Mouse (Mus musculus): ENCODE measurements at regions not wholly inside any gene's neighbourhood (a gene's known extent, or its start where the extent isn't known, plus 50 kb on each side); places are given as distances from the start of the nearest gene placed in this dataset.

- no peak for DNase-seq (ENCODE audit: extremely low spot score, low spot score)
These were observed 294.2 kb upstream of the Gria1 start for GRCm38 (mm10) chr11:56716953-56717352.

- no peak for DNase-seq (ENCODE audit: extremely low spot score, low spot score)
These were observed 286.0 kb upstream of the Gria1 start for GRCm38 (mm10) chr11:56725141-56725540.

- DNase-seq (ENCODE audit: extremely low spot score, low spot score), result no peak
These were observed 285.0 kb upstream of the Gria1 start for GRCm38 (mm10) chr11:56726161-56726560.

GRCm38 (mm10) chr11:56727556-56727955 is 283.6 kb upstream of the Gria1 start:
- no peak for DNase-seq (ENCODE audit: extremely low spot score, low spot score)

GRCm38 (mm10) chr11:56728204-56729002 is 282.8 kb upstream of the Gria1 start:
- no peak for DNase-seq (ENCODE audit: extremely low spot score, low spot score)

- DNase-seq (ENCODE audit: extremely low spot score, low spot score), result no peak
These were observed 269.3 kb upstream of the Gria1 start for GRCm38 (mm10) chr11:56741857-56742256.

- no peak for DNase-seq (ENCODE audit: extremely low spot score, low spot score)
These were observed 261.2 kb upstream of the Gria1 start for GRCm38 (mm10) chr11:56750032-56750431.

- no peak for DNase-seq (ENCODE audit: extremely low spot score, low spot score)
These were observed 260.5 kb upstream of the Gria1 start for GRCm38 (mm10) chr11:56750639-56751038.

GRCm38 (mm10) chr11:56751918-56752317 is 259.3 kb upstream of the Gria1 start:
- DNase-seq (ENCODE audit: extremely low spot score, low spot score), result no peak

GRCm38 (mm10) chr11:56753699-56754098 is 257.5 kb upstream of the Gria1 start:
- DNase-seq (ENCODE audit: extremely low spot score, low spot score), result no peak

GRCm38 (mm10) chr11:56760474-56760873 is 250.7 kb upstream of the Gria1 start:
- no peak for DNase-seq (ENCODE audit: extremely low spot score, low spot score)

GRCm38 (mm10) chr11:56762467-56763120 is 248.6 kb upstream of the Gria1 start:
- DNase-seq (ENCODE audit: extremely low spot score, low spot score), result no peak

GRCm38 (mm10) chr11:56767424-56767823 is 243.8 kb upstream of the Gria1 start:
- DNase-seq (ENCODE audit: extremely low spot score, low spot score), result no peak

- DNase-seq (ENCODE audit: extremely low spot score, low spot score), result no peak
These were observed 224.8 kb upstream of the Gria1 start for GRCm38 (mm10) chr11:56786351-56786750.

GRCm38 (mm10) chr11:56792691-56793090 is 218.5 kb upstream of the Gria1 start:
- DNase-seq (ENCODE audit: extremely low spot score, low spot score), result no peak

GRCm38 (mm10) chr11:56807314-56807713 is 203.9 kb upstream of the Gria1 start:
- no peak for DNase-seq (ENCODE audit: extremely low spot score, low spot score)

GRCm38 (mm10) chr11:56810141-56810540 is 201.0 kb upstream of the Gria1 start:
- DNase-seq (ENCODE audit: extremely low spot score, low spot score), result no peak

GRCm38 (mm10) chr11:56812121-56812520 is 199.1 kb upstream of the Gria1 start:
- DNase-seq (ENCODE audit: extremely low spot score, low spot score), result peak; percentile 52

GRCm38 (mm10) chr11:56823471-56823870 is 187.7 kb upstream of the Gria1 start:
- DNase-seq (ENCODE audit: extremely low spot score, low spot score), result no peak

- no peak for DNase-seq (ENCODE audit: extremely low spot score, low spot score)
These were observed 183.7 kb upstream of the Gria1 start for GRCm38 (mm10) chr11:56827499-56827898.

- DNase-seq (ENCODE audit: extremely low spot score, low spot score), result no peak
These were observed 148.5 kb upstream of the Gria1 start for GRCm38 (mm10) chr11:56862649-56863048.

GRCm38 (mm10) chr11:56871640-56872039 is 139.5 kb upstream of the Gria1 start:
- DNase-seq (ENCODE audit: extremely low spot score, low spot score), result no peak

GRCm38 (mm10) chr11:56898548-56898951 is 112.6 kb upstream of the Gria1 start:
- no peak for DNase-seq (ENCODE audit: extremely low spot score, low spot score)

Data from neural tube, embryonic 10.5 days (tissue).